Mouse (Mus musculus): ENCODE data around the gene Tet3. TPM values are rescaled to one million over a fixed set of nuclear protein-coding genes. Genes with fewer than 3 reads are reported as not detected.

Tet3 gene
- polyA plus RNA-seq, 1 experiment from 2014 or later: 11.4 TPM

GRCm38 (mm10) chr6:83475431-83475830 is 16.5 kb upstream of the Tet3 start:
- H3K9ac ChIP-seq: no peak overlapping the region
- 57% methylated on average over 7 of the region's 7 CpGs for WGBS (ENCODE audit: insufficient replicate concordance)
- no peak overlapping the region for H3K4me2 ChIP-seq
- H3K4me1 ChIP-seq (replicated peaks): no peaks in the 10 kb centered on the region
- no peak overlapping the region for H3K27ac ChIP-seq (replicated peaks)
- peaks cover 7% of the 10 kb centered on the region for H3K36me3 ChIP-seq (replicated peaks)
- H3K9me3 ChIP-seq (replicated peaks): no peaks in the 10 kb centered on the region
- no peak overlapping the region for H3K4me3 ChIP-seq (replicated peaks)
- peaks cover 3% of the 10 kb centered on the region; the same call in 1 of the 2 replicates for H3K27me3 ChIP-seq
- no peak for ATAC-seq (ENCODE audit: insufficient read depth)

GRCm38 (mm10) chr6:83473240-83473639 is 14.4 kb upstream of the Tet3 start:
- no peak for ATAC-seq (ENCODE audit: insufficient read depth)

GRCm38 (mm10) chr6:83471739-83472138 is 12.9 kb upstream of the Tet3 start:
- peaks cover 3% of the 10 kb centered on the region; the same call in 1 of the 2 replicates for H3K27me3 ChIP-seq
- no peak overlapping the region for H3K4me2 ChIP-seq
- H3K4me3 ChIP-seq (replicated peaks): no peak overlapping the region
- H3K27ac ChIP-seq (replicated peaks): no peak overlapping the region
- no peak overlapping the region for H3K9ac ChIP-seq
- H3K9me3 ChIP-seq (replicated peaks): no peaks in the 10 kb centered on the region
- WGBS (ENCODE audit: insufficient replicate concordance): 80% methylated on average over 7 of the region's 7 CpGs
- no peaks in the 10 kb centered on the region for H3K36me3 ChIP-seq (replicated peaks)
- no peak for ATAC-seq (ENCODE audit: insufficient read depth)
- H3K4me1 ChIP-seq (replicated peaks): no peaks in the 10 kb centered on the region

More at GRCm38 (mm10) chr6:83473240-83473639, 14.4 kb upstream of the Tet3 start:
- no peak overlapping the region for H3K9ac ChIP-seq
- H3K9me3 ChIP-seq (replicated peaks): no peaks in the 10 kb centered on the region
- WGBS (ENCODE audit: insufficient replicate concordance): 72% methylated on average over 9 of the region's 9 CpGs
- H3K27ac ChIP-seq (replicated peaks): no peak overlapping the region
- H3K4me3 ChIP-seq (replicated peaks): no peak overlapping the region
- H3K4me2 ChIP-seq: no peak overlapping the region
- H3K36me3 ChIP-seq (replicated peaks): no peaks in the 10 kb centered on the region
- no peaks in the 10 kb centered on the region for H3K4me1 ChIP-seq (replicated peaks)
- peaks cover 3% of the 10 kb centered on the region; the same call in 1 of the 2 replicates for H3K27me3 ChIP-seq

GRCm38 (mm10) chr6:83464011-83464410 is 5.1 kb upstream of the Tet3 start:
- no peaks in the 10 kb centered on the region for H3K36me3 ChIP-seq (replicated peaks)
- no peaks in the 10 kb centered on the region for H3K9me3 ChIP-seq (replicated peaks)
- no peak overlapping the region for H3K27ac ChIP-seq (replicated peaks)
- H3K9ac ChIP-seq: no peak overlapping the region
- H3K4me1 ChIP-seq (replicated peaks): peaks cover 14% of the 10 kb centered on the region
- no peak overlapping the region for H3K4me2 ChIP-seq
- no peak for ATAC-seq (ENCODE audit: insufficient read depth)
- no peak overlapping the region for H3K4me3 ChIP-seq (replicated peaks)
- H3K27me3 ChIP-seq: peaks cover 8% of the 10 kb centered on the region; the same call in 1 of the 2 replicates

- WGBS (ENCODE audit: insufficient replicate concordance): 4% methylated on average over 32 of the region's 33 CpGs
- ATAC-seq (ENCODE audit: insufficient read depth): peak; percentile 24
- H3K27me3 ChIP-seq: peaks cover 29% of the 10 kb centered on the region
These were observed 1.7 kb downstream of the Tet3 start for GRCm38 (mm10) chr6:83456984-83457810.

GRCm38 (mm10) chr6:83456131-83456983 is 2.5 kb downstream of the Tet3 start:
- ATAC-seq (ENCODE audit: insufficient read depth): peak; percentile 77
- Histone ChIP-seq H3K4me2 (peak overlapping the region; percentile 98), H3K4me3 (replicated peaks) (peak overlapping the region; percentile 74), H3K27ac (replicated peaks) (peak overlapping the region; percentile 86), H3K27me3 (peaks cover 29% of the 10 kb centered on the region), H3K9me3 (replicated peaks) (no peaks in the 10 kb centered on the region), H3K36me3 (replicated peaks) (no peaks in the 10 kb centered on the region), H3K9ac (peak overlapping the region; percentile 72), H3K4me1 (replicated peaks) (peaks cover 80% of the 10 kb centered on the region)
- under 1% methylated on average over 79 of the region's 105 CpGs for WGBS (ENCODE audit: insufficient replicate concordance)

More at GRCm38 (mm10) chr6:83456984-83457810, 1.7 kb downstream of the Tet3 start:
- Histone ChIP-seq H3K4me2 (peak overlapping the region; percentile 98), H3K9ac (peak overlapping the region; percentile 72), H3K9me3 (replicated peaks) (no peaks in the 10 kb centered on the region), H3K4me1 (replicated peaks) (peaks cover 72% of the 10 kb centered on the region), H3K4me3 (replicated peaks) (peak overlapping the region; percentile 74), H3K36me3 (replicated peaks) (no peaks in the 10 kb centered on the region), H3K27ac (replicated peaks) (peak overlapping the region; percentile 86)

GRCm38 (mm10) chr6:83455328-83456130 is 3.4 kb downstream of the Tet3 start:
- Histone ChIP-seq H3K9ac (peak overlapping the region; percentile 72), H3K4me1 (replicated peaks) (peaks cover 89% of the 10 kb centered on the region), H3K27ac (replicated peaks) (peak overlapping the region; percentile 86), H3K9me3 (replicated peaks) (no peaks in the 10 kb centered on the region), H3K36me3 (replicated peaks) (no peaks in the 10 kb centered on the region), H3K4me3 (replicated peaks) (peak overlapping the region; percentile 74), H3K27me3 (peaks cover 29% of the 10 kb centered on the region), H3K4me2 (peak overlapping the region; percentile 98)
- WGBS (ENCODE audit: insufficient replicate concordance): under 1% methylated on average over 41 of the region's 41 CpGs
- ATAC-seq (ENCODE audit: insufficient read depth): peak; percentile 21; the same call in 1 of the 2 replicates

GRCm38 (mm10) chr6:83453706-83454105 is 5.2 kb downstream of the Tet3 start:
- no peak overlapping the region for H3K9ac ChIP-seq
- H3K4me3 ChIP-seq (replicated peaks): peak overlapping the region; percentile 23
- no peaks in the 10 kb centered on the region for H3K9me3 ChIP-seq (replicated peaks)
- 0 out of 2 replicates have a peak overlapping the region, but pooled peaks have one; percentile 48 for H3K27ac ChIP-seq (replicated peaks)
- H3K4me2 ChIP-seq: peak overlapping the region; percentile 98
- peaks cover 90% of the 10 kb centered on the region for H3K4me1 ChIP-seq (replicated peaks)
- H3K36me3 ChIP-seq (replicated peaks): peaks cover 4% of the 10 kb centered on the region
- no peak for ATAC-seq (ENCODE audit: insufficient read depth)
- peaks cover 25% of the 10 kb centered on the region for H3K27me3 ChIP-seq
- WGBS (ENCODE audit: insufficient replicate concordance): 31% methylated on average over 11 of the region's 11 CpGs

- no peaks in the 10 kb centered on the region for H3K27me3 ChIP-seq
- no peaks in the 10 kb centered on the region for H3K9me3 ChIP-seq (replicated peaks)
- H3K9ac ChIP-seq: 0 out of 2 replicates have a peak overlapping the region, but pooled peaks have one; percentile 12
- H3K27ac ChIP-seq (replicated peaks): peak overlapping the region; percentile 55
- peaks cover 97% of the 10 kb centered on the region for H3K4me1 ChIP-seq (replicated peaks)
- no peak overlapping the region for H3K4me3 ChIP-seq (replicated peaks)
- WGBS (ENCODE audit: insufficient replicate concordance): 26% methylated on average over 9 of the region's 9 CpGs
- H3K36me3 ChIP-seq (replicated peaks): peaks cover 4% of the 10 kb centered on the region
- ATAC-seq (ENCODE audit: insufficient read depth): no peak
- peak overlapping the region; percentile 44 for H3K4me2 ChIP-seq
These were observed 8.2 kb downstream of the Tet3 start for GRCm38 (mm10) chr6:83450451-83451303.

GRCm38 (mm10) chr6:83449440-83449839 is 9.4 kb downstream of the Tet3 start:
- peak overlapping the region; percentile 55; the same call in 1 of the 2 replicates for H3K27ac ChIP-seq (replicated peaks)
- H3K27me3 ChIP-seq: no peaks in the 10 kb centered on the region
- ATAC-seq (ENCODE audit: insufficient read depth): no peak
- peaks cover 94% of the 10 kb centered on the region for H3K4me1 ChIP-seq (replicated peaks)
- H3K9me3 ChIP-seq (replicated peaks): no peaks in the 10 kb centered on the region
- no peak overlapping the region for H3K4me3 ChIP-seq (replicated peaks)
- no peak overlapping the region for H3K4me2 ChIP-seq
- no peak overlapping the region for H3K9ac ChIP-seq
- H3K36me3 ChIP-seq (replicated peaks): peaks cover 4% of the 10 kb centered on the region
- WGBS (ENCODE audit: insufficient replicate concordance): 7% methylated on average over 3 of the region's 3 CpGs
